In genomic region chr8:120971691-120972469, GRCm38 (mm10) we compare ENCODE assay signal across 8 mouse cellular contexts.
A peak's percentile ranks its signal among the peaks of the same experiment; 100 is the strongest.
DNase-seq lines count a peak whose midpoint lies in the region; ATAC-seq and TF ChIP-seq lines count a peak whose summit lies in the region.

No protein-coding gene starts in this region.

- TF ChIP-seq POLR2A in small intestine, adult 2 months (IDR thresholded peaks at IDR 0.05; ENCODE audit: low read depth, low read length), result no peak; the same call in 1 of the 2 replicates

- H3K9ac ChIP-seq in embryonic facial prominence, embryonic 13.5 days, result peak overlapping the region; percentile 60
- peak overlapping the region; percentile 10; the same call in 1 of the 2 replicates for H3K9ac ChIP-seq in heart, embryonic 11.5 days (ENCODE audit: low read depth, low read length)
- H3K9ac ChIP-seq in kidney, embryonic 14.5 days (ENCODE audit: low read depth, low read length), result no peak overlapping the region
- no peak overlapping the region for H3K9ac ChIP-seq in lung, postnatal 0 days (replicated peaks; ENCODE audit: low read depth)

- TF ChIP-seq CTCF in lung, postnatal 0 days (IDR thresholded peaks at IDR 0.05), result no peak
- TF ChIP-seq CTCF in small intestine, adult 2 months (IDR thresholded peaks at IDR 0.05; ENCODE audit: extremely low read depth, insufficient read length, insufficient replicate concordance, low read depth, low read length), result no peak

- no peak for ATAC-seq in frontal cortex, adult (ENCODE audit: low TSS enrichment)
- no peak for ATAC-seq in embryonic facial prominence, embryonic 13.5 days (ENCODE audit: insufficient number of reproducible peaks, insufficient read depth, low FRiP score, low TSS enrichment, low read depth)
- ATAC-seq in heart, embryonic 11.5 days (replicated peaks; ENCODE audit: insufficient number of reproducible peaks, low FRiP score, low TSS enrichment), result no peak
- peak; percentile 41; the same call in 1 of the 2 replicates for ATAC-seq in kidney, embryonic 14.5 days (ENCODE audit: low FRiP score, low TSS enrichment)
- ATAC-seq in lung, postnatal 0 days, result peak; percentile 88

- H3K4me1 ChIP-seq in embryonic facial prominence, embryonic 13.5 days, result peaks cover 23% of the 10 kb centered on the region
- H3K4me1 ChIP-seq in heart, embryonic 11.5 days (ENCODE audit: control insufficient read depth, insufficient read depth, low read length), result peaks cover 6% of the 10 kb centered on the region
- H3K4me1 ChIP-seq in kidney, embryonic 14.5 days (ENCODE audit: control insufficient read depth, insufficient read depth, low read length), result peaks cover 9% of the 10 kb centered on the region; the same call in 1 of the 2 replicates
- H3K4me1 ChIP-seq in lung, postnatal 0 days (ENCODE audit: insufficient read depth, low read depth, low read length), result no peaks in the 10 kb centered on the region
- H3K4me1 ChIP-seq in small intestine, adult 2 months (ENCODE audit: control insufficient read depth, insufficient read depth, insufficient read length, low read length), result no peaks in the 10 kb centered on the region; the same call in none of the 2 replicates

- H3K4me3 ChIP-seq in embryonic facial prominence, embryonic 13.5 days, result peak overlapping the region; percentile 35
- H3K4me3 ChIP-seq in heart, embryonic 11.5 days (ENCODE audit: low read depth, low read length), result peak overlapping the region; percentile 26
- peak overlapping the region; percentile 22 for H3K4me3 ChIP-seq in kidney, embryonic 14.5 days (ENCODE audit: low read length)
- H3K4me3 ChIP-seq in lung, postnatal 0 days (ENCODE audit: low read depth, low read length), result peak overlapping the region; percentile 4; the same call in 1 of the 2 replicates
- H3K4me3 ChIP-seq in small intestine, adult 2 months (ENCODE audit: low read depth, low read length), result peak overlapping the region; percentile 18

- peak; percentile 81 for TF ChIP-seq EP300 in lung, postnatal 0 days (IDR thresholded peaks at IDR 0.05)

- no peaks in the 10 kb centered on the region for H3K36me3 ChIP-seq in embryonic facial prominence, embryonic 13.5 days
- H3K36me3 ChIP-seq in heart, embryonic 11.5 days (ENCODE audit: control insufficient read depth, insufficient read depth, low read length), result no peaks in the 10 kb centered on the region
- H3K36me3 ChIP-seq in kidney, embryonic 14.5 days (ENCODE audit: control insufficient read depth, insufficient read depth, low read length), result no peaks in the 10 kb centered on the region
- no peaks in the 10 kb centered on the region for H3K36me3 ChIP-seq in lung, postnatal 0 days (ENCODE audit: insufficient read depth, low read length)
- H3K36me3 ChIP-seq in small intestine, adult 2 months (ENCODE audit: control insufficient read depth, insufficient read depth, low read length), result no peaks in the 10 kb centered on the region

- peak; percentile 11 to 21 for DNase-seq in frontal cortex, postnatal 14 days (ENCODE audit: low spot score in 2 of 2)
- DNase-seq in lung, postnatal 0 days (ENCODE audit: low spot score), result peak; percentile 78
- no peak for DNase-seq in spleen, postnatal 10 days (ENCODE audit: low spot score in 2 of 2)

- peak overlapping the region; percentile 63 for H3K4me2 ChIP-seq in embryonic facial prominence, embryonic 13.5 days
- H3K4me2 ChIP-seq in heart, embryonic 11.5 days, result peak overlapping the region; percentile 68
- peak overlapping the region; percentile 36 for H3K4me2 ChIP-seq in kidney, embryonic 14.5 days (replicated peaks; ENCODE audit: low read depth, low read length)
- peak overlapping the region; percentile 54 for H3K4me2 ChIP-seq in lung, postnatal 0 days (replicated peaks; ENCODE audit: low read depth, low read length)

- no peaks in the 10 kb centered on the region for H3K9me3 ChIP-seq in embryonic facial prominence, embryonic 13.5 days
- no peaks in the 10 kb centered on the region for H3K9me3 ChIP-seq in heart, embryonic 11.5 days (replicated peaks; ENCODE audit: control insufficient read depth, low read length)
- no peaks in the 10 kb centered on the region for H3K9me3 ChIP-seq in kidney, embryonic 14.5 days (ENCODE audit: control insufficient read depth, low read length)
- no peaks in the 10 kb centered on the region for H3K9me3 ChIP-seq in lung, postnatal 0 days (ENCODE audit: low read length)

- 13% methylated on average over 34 of the region's 34 CpGs for WGBS in embryonic facial prominence, embryonic 13.5 days
- WGBS in heart, embryonic 11.5 days (ENCODE audit: insufficient replicate concordance), result 15% methylated on average over 34 of the region's 34 CpGs
- 17% methylated on average over 34 of the region's 34 CpGs for WGBS in kidney, embryonic 14.5 days
- WGBS in lung, postnatal 0 days, result 10% methylated on average over 34 of the region's 34 CpGs
- 14% methylated on average over 34 of the region's 34 CpGs for WGBS in small intestine, adult 2 months

- H3K27me3 ChIP-seq in embryonic facial prominence, embryonic 13.5 days, result peaks cover 87% of the 10 kb centered on the region
- H3K27me3 ChIP-seq in heart, embryonic 11.5 days (ENCODE audit: control insufficient read depth, insufficient read depth, low read length), result peaks cover 66% of the 10 kb centered on the region
- peaks cover 81% of the 10 kb centered on the region for H3K27me3 ChIP-seq in kidney, embryonic 14.5 days (ENCODE audit: control insufficient read depth, insufficient read depth, low read length)
- H3K27me3 ChIP-seq in lung, postnatal 0 days (replicated peaks; ENCODE audit: insufficient read depth, low read length), result 0 out of 2 replicates have a peak, but pooled peaks cover 8% of the 10 kb centered on the region
- 0 out of 2 replicates have a peak, but pooled peaks cover 6% of the 10 kb centered on the region for H3K27me3 ChIP-seq in small intestine, adult 2 months (ENCODE audit: control insufficient read depth, insufficient read depth, low read length)

- H3K27ac ChIP-seq in embryonic facial prominence, embryonic 13.5 days, result no peak overlapping the region
- H3K27ac ChIP-seq in heart, embryonic 11.5 days (ENCODE audit: low read depth, low read length), result no peak overlapping the region
- H3K27ac ChIP-seq in kidney, embryonic 14.5 days (ENCODE audit: low read depth, low read length), result no peak overlapping the region
- peak overlapping the region; percentile 47; the same call in 1 of the 2 replicates for H3K27ac ChIP-seq in lung, postnatal 0 days (ENCODE audit: low read length)
- H3K27ac ChIP-seq in small intestine, adult 2 months (ENCODE audit: insufficient read depth, low read depth, low read length), result peak overlapping the region; percentile 60

Comparison
In these comparisons a context has a peak if more than half of its experiments do, and no peak if none do; other contexts are left out.
1. DNase-seq: peak in frontal cortex, postnatal 14 days (2 of 2) and lung, postnatal 0 days (single experiment); none in spleen, postnatal 10 days (0 of 2).
2. ATAC-seq: peak in kidney, embryonic 14.5 days (single experiment) and lung, postnatal 0 days (single experiment); none in frontal cortex, adult (single experiment), embryonic facial prominence, embryonic 13.5 days (single experiment) and heart, embryonic 11.5 days (single experiment).
3. H3K27ac ChIP-seq: peak in lung, postnatal 0 days (single experiment) and small intestine, adult 2 months (single experiment); none in embryonic facial prominence, embryonic 13.5 days (single experiment), heart, embryonic 11.5 days (single experiment) and kidney, embryonic 14.5 days (single experiment).
4. H3K9ac ChIP-seq: peak in embryonic facial prominence, embryonic 13.5 days (single experiment) and heart, embryonic 11.5 days (single experiment); none in kidney, embryonic 14.5 days (single experiment) and lung, postnatal 0 days (single experiment).
5. Peak in every context shown above with its lines, with median percentiles within 50 percentile points of each other: H3K4me2 ChIP-seq and H3K4me3 ChIP-seq.